Mouse (Mus musculus) forebrain, embryonic 16.5 days (tissue): Measurements from ENCODE around the gene Atp8b2. TPM values are rescaled to one million over a fixed set of nuclear protein-coding genes. Genes with fewer than 3 reads are reported as not detected.

Source experiments
- ATAC-seq: fragments of 200-750 bp; cut with Nextera tagmentation; 2 replicates; pipeline ENCODE4 v1.8.0; 2017; ENCODE audit warnings: mild to moderate bottlenecking, moderate library complexity
- H3K27ac ChIP-seq: fragments of 300-500 bp; sonication (generic); 2 replicates; pipeline ENCODE4 v1.5.1; 2014; ENCODE audit warnings: low read length, control low read depth
- H3K27me3 ChIP-seq: fragments of 300-500 bp; sonication (generic); replicated peaks from 2 replicates; pipeline ENCODE4 v1.6.1; 2014; ENCODE audit warnings: low read length; ENCODE audit not compliant: control insufficient read depth, insufficient read depth
- H3K36me3 ChIP-seq: fragments of 300-500 bp; sonication (generic); 2 replicates; pipeline ENCODE4 v1.6.1; 2014; ENCODE audit not compliant: control insufficient read depth, insufficient read depth
- H3K4me1 ChIP-seq: fragments of 300-500 bp; sonication (generic); replicated peaks from 2 replicates; pipeline ENCODE4 v1.6.1; 2014; ENCODE audit warnings: low read length; ENCODE audit not compliant: control insufficient read depth, insufficient read depth
- H3K4me2 ChIP-seq: fragments of 300-500 bp; sonication (generic); 2 replicates; pipeline ENCODE4 v1.6.1; 2014; ENCODE audit warnings: mild to moderate bottlenecking, low read length, control low read depth
- H3K4me3 ChIP-seq: fragments of 300-500 bp; sonication (generic); replicated peaks from 2 replicates; pipeline ENCODE4 v1.5.1; 2014; ENCODE audit warnings: mild to moderate bottlenecking, low read length, control low read depth
- H3K9ac ChIP-seq: fragments of 300-500 bp; sonication (generic); replicated peaks from 2 replicates; pipeline ENCODE4 v1.6.1; 2014; ENCODE audit warnings: low read depth, low read length, control low read depth
- H3K9me3 ChIP-seq: fragments of 300-500 bp; sonication (generic); 2 replicates; pipeline ENCODE4 v1.6.1; 2016; ENCODE audit warnings: low read length; ENCODE audit not compliant: control insufficient read depth
- WGBS: fragments of 180-500 bp; shearing (Covaris S2); extraction: QIAGEN DNeasy Blood & Tissue Kit; methylation state at CpG from one replicate; pipeline ENCODE4 v1.1.7; 2014; 5-methylcytosine and 5-hydroxymethylcytosine counted together
- polyA plus RNA-seq: library from polyadenylated mRNA; unstranded; fragments of >200 nt; fragmentation: Nextera tagmentation; extraction: Ambion mirVana; gene quantifications from 2 replicates; pipeline ENCODE4 v1.2.1, GENCODE M21; 2015

Atp8b2 gene
- polyA plus RNA-seq, 1 experiment from 2014 or later = 14.1 TPM

- 82% methylated on average over 8 of the region's 8 CpGs for WGBS
- no peak overlapping the region for H3K27ac ChIP-seq
- peaks cover 70% of the 10 kb centered on the region for H3K36me3 ChIP-seq
- no peaks in the 10 kb centered on the region for H3K27me3 ChIP-seq
- H3K4me1 ChIP-seq = no peaks in the 10 kb centered on the region
- no peak for ATAC-seq
- no peak overlapping the region for H3K4me3 ChIP-seq
- no peak overlapping the region for H3K4me2 ChIP-seq
- no peaks in the 10 kb centered on the region for H3K9me3 ChIP-seq
- no peak overlapping the region for H3K9ac ChIP-seq
These were observed 18.3 kb downstream of the Atp8b2 start for GRCm38 (mm10) chr3:89945026-89945425.

GRCm38 (mm10) chr3:89942894-89943293 is 20.4 kb downstream of the Atp8b2 start:
- Histone ChIP-seq H3K4me1 (no peaks in the 10 kb centered on the region), H3K4me3 (no peak overlapping the region), H3K4me2 (no peak overlapping the region), H3K27me3 (no peaks in the 10 kb centered on the region), H3K36me3 (peaks cover 56% of the 10 kb centered on the region), H3K9ac (no peak overlapping the region), H3K27ac (no peak overlapping the region), H3K9me3 (no peaks in the 10 kb centered on the region)
- no peak for ATAC-seq
- WGBS = 85% methylated on average over 9 of the region's 9 CpGs

- no peak overlapping the region for H3K9ac ChIP-seq
- H3K4me1 ChIP-seq = no peaks in the 10 kb centered on the region
- H3K4me3 ChIP-seq = no peak overlapping the region
- no peak overlapping the region for H3K4me2 ChIP-seq
- peaks cover 5% of the 10 kb centered on the region for H3K36me3 ChIP-seq
- H3K27me3 ChIP-seq = no peaks in the 10 kb centered on the region
- WGBS = 92% methylated on average over 3 of the region's 3 CpGs
- ATAC-seq = no peak
- no peak overlapping the region for H3K27ac ChIP-seq
- H3K9me3 ChIP-seq = peaks cover 3% of the 10 kb centered on the region; the same call in 1 of the 2 replicates
These were observed 26.8 kb downstream of the Atp8b2 start for GRCm38 (mm10) chr3:89936495-89936894.

DNA sequence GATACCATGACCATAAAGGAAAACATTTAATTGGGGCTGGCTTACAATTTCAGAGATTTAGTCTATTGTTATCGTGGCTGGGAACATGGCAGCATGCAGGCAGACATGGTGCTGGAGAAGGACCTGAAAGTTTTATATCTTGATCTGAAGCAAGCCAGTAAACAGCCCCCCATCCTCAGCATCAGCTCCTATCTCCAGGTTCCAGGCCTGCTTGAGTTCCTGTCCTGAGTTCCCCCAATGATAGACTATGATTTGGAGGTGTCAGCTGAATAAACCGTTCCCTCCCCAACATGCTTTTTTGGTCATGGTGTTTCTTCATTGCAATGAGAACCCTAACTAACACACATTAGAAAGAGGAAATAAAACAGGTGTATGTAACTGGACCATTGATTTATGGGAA is 30.4 kb downstream of the Atp8b2 start:
- 93% methylated on average over 2 of the region's 2 CpGs for WGBS
- no peaks in the 10 kb centered on the region for H3K36me3 ChIP-seq
- ATAC-seq = no peak
- H3K4me1 ChIP-seq = no peaks in the 10 kb centered on the region
- no peak overlapping the region for H3K4me2 ChIP-seq
- no peaks in the 10 kb centered on the region for H3K27me3 ChIP-seq
- no peak overlapping the region for H3K27ac ChIP-seq
- no peak overlapping the region for H3K4me3 ChIP-seq
- no peak overlapping the region for H3K9ac ChIP-seq
- peaks cover 3% of the 10 kb centered on the region; the same call in 1 of the 2 replicates for H3K9me3 ChIP-seq

DNA sequence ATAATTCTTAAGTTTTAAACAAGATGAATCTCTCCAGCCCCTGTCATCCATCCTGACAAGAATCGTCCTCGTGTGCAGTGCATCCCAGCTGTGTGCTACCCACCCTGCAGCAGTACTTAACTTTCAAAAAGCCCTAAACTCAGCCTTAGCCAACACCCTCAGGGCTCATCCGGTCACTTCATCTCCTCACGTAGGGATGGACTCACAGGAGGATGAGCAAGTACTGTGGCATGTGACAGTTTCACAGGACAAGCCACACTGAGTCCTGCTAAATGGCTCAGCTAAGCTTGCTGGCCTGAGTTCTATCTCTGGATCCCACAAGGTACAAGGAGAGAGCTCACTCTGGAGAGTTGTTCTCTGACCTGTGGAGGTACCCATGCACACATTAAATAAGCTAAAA is 34.4 kb downstream of the Atp8b2 start:
- 80% methylated on average over 4 of the region's 4 CpGs for WGBS
- Histone ChIP-seq H3K27me3 (no peaks in the 10 kb centered on the region), H3K9me3 (peaks cover 3% of the 10 kb centered on the region; the same call in 1 of the 2 replicates), H3K9ac (no peak overlapping the region), H3K27ac (no peak overlapping the region), H3K4me1 (no peaks in the 10 kb centered on the region), H3K4me2 (no peak overlapping the region), H3K4me3 (no peak overlapping the region), H3K36me3 (no peaks in the 10 kb centered on the region)
- ATAC-seq = no peak

DNA sequence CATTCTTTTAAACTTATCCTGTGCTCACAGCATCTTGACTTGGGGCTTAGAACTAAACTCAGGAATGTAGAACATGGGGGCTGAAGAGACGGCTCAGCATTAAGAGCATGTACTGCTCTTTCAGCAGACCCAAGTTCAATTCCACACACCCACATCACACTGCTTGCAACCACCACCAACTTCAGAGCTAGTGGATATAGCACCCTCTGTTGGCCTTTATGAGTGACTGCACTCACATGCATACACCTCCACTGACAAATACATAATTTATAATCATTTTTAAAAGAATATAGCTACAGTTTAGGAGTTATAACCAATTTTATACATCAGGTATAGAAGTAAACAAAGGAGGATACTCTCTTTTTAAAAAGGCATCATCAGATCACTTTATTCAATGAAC is 36.9 kb downstream of the Atp8b2 start:
- no peak overlapping the region for H3K27ac ChIP-seq
- 95% methylated on average over 1 of the region's 1 CpGs for WGBS
- no peak overlapping the region for H3K4me3 ChIP-seq
- ATAC-seq = no peak
- no peaks in the 10 kb centered on the region for H3K4me1 ChIP-seq
- H3K9me3 ChIP-seq = no peaks in the 10 kb centered on the region
- no peaks in the 10 kb centered on the region for H3K27me3 ChIP-seq
- H3K36me3 ChIP-seq = no peaks in the 10 kb centered on the region
- H3K4me2 ChIP-seq = no peak overlapping the region
- H3K9ac ChIP-seq = no peak overlapping the region

DNA sequence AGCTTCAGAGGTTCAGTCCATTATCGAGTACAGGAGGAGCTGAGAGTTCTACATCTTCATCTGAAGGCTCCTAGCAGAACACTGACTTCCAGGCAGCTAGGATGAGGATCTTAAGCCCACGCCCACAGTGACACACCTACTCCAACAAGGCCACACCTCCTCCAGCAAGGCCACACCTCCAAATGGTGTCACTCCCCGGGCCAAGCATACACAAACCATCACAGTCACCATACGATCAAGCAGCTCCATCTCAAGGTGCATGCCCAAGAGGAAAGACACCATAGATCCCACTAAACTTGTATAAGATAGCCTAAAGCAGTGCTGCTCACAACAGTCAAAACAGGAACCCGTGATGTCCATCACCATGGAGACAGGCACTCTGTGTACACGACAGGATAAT is 42.6 kb downstream of the Atp8b2 start:
- Histone ChIP-seq H3K4me3 (no peak overlapping the region), H3K9ac (no peak overlapping the region), H3K4me2 (no peak overlapping the region), H3K27me3 (no peaks in the 10 kb centered on the region), H3K36me3 (no peaks in the 10 kb centered on the region), H3K4me1 (no peaks in the 10 kb centered on the region), H3K27ac (no peak overlapping the region), H3K9me3 (no peaks in the 10 kb centered on the region)
- whole genome bisulfite sequencing = 78% methylated on average over 6 of the region's 6 CpGs
- ATAC-seq = no peak

DNA sequence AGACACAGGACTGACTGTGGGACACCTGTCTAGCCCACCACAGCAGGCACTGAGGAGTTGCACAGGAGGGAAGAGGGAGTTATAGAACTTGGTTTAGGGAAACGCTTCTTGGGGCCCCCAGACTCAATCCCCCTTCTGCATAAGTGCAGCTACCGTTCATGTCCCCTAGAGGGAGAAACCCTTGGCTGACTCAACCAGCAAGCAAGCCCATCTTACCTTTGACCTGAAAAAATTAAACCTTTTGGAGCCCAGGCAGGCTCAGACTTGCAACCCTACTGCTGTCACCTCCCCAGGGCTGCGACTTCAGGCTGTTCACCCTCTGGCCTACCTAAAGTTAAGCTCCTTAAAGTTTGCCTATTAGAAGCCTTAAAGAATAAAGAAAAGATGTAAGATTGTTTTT is 45.9 kb downstream of the Atp8b2 start:
- Histone ChIP-seq H3K27ac (no peak overlapping the region), H3K9me3 (no peaks in the 10 kb centered on the region), H3K27me3 (peaks cover 13% of the 10 kb centered on the region), H3K4me2 (no peak overlapping the region), H3K9ac (no peak overlapping the region), H3K4me3 (no peak overlapping the region), H3K4me1 (peaks cover 8% of the 10 kb centered on the region), H3K36me3 (no peaks in the 10 kb centered on the region)
- ATAC-seq = no peak
- WGBS = 66% methylated on average over 3 of the region's 3 CpGs

- ATAC-seq = no peak
- H3K27ac ChIP-seq = no peak overlapping the region
- H3K4me1 ChIP-seq = peaks cover 8% of the 10 kb centered on the region
- H3K4me2 ChIP-seq = no peak overlapping the region
- H3K9me3 ChIP-seq = no peaks in the 10 kb centered on the region
- H3K27me3 ChIP-seq = peaks cover 19% of the 10 kb centered on the region
- H3K9ac ChIP-seq = no peak overlapping the region
- 90% methylated on average over 1 of the region's 1 CpGs for WGBS
- no peak overlapping the region for H3K4me3 ChIP-seq
- no peaks in the 10 kb centered on the region for H3K36me3 ChIP-seq
These were observed 46.7 kb downstream of the Atp8b2 start for GRCm38 (mm10) chr3:89916622-89917021.

DNA sequence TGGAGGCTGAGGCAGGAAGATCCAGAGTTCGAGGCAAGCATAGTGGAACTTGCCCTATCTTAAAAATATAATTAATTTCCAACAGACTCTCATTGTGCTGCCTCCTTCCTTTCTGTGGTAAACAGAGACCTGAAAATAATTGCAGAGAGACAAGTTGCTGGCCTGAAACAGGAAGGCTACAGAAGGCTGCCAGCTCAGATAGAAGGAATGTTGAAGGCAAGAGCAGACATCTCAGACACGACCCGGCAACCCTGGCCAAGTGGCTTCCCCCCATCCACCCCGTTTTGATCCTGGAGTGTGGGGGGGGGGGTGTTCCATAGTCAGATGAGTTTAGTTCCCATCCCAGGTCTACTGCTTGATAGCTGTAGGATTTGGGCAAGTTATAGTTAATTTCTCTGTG is 48.6 kb downstream of the Atp8b2 start:
- Histone ChIP-seq H3K36me3 (no peaks in the 10 kb centered on the region), H3K9me3 (no peaks in the 10 kb centered on the region), H3K27me3 (peaks cover 21% of the 10 kb centered on the region), H3K4me2 (no peak overlapping the region), H3K4me1 (peaks cover 8% of the 10 kb centered on the region), H3K27ac (no peak overlapping the region), H3K9ac (no peak overlapping the region), H3K4me3 (no peak overlapping the region)
- 78% methylated on average over 4 of the region's 4 CpGs for WGBS
- no peak for ATAC-seq
